Mouse (Mus musculus) heart, adult 2 months (tissue): ENCODE data around the gene Fhl3.

Source experiments
- CTCF ChIP-seq: fragments of 200-600 bp; IDR thresholded peaks from 2 replicates; pipeline ENCODE4 v1.8.1; 2022; ENCODE audit warnings: antibody characterized with exemption, mild to moderate bottlenecking, moderate library complexity
- EP300 ChIP-seq: fragments of 200-500 bp; IDR thresholded peaks from 2 replicates; pipeline ENCODE4 v1.6.1; 2011; ENCODE audit warnings: low read depth, low read length, control low read depth; ENCODE audit not compliant: insufficient read depth
- POLR2A ChIP-seq: fragments of 200-500 bp; IDR thresholded peaks from 2 replicates; pipeline ENCODE4 v1.6.1; 2011; ENCODE audit warnings: mild to moderate bottlenecking, low read depth, low read length, control low read depth; ENCODE audit not compliant: insufficient read depth

- TF ChIP-seq EP300 (no peak), POLR2A (no peak), CTCF (no peak)
Observed at GRCm38 (mm10) chr4:124675958-124676357, 24.5 kb upstream of the Fhl3 start.
